Mouse (Mus musculus) ES-CJ7 (cell line): ENCODE measurements at regions not wholly inside any gene's neighbourhood (a gene's known extent, or its start where the extent isn't known, plus 50 kb on each side); places are given as distances from the start of the nearest gene placed in this dataset.
A peak's percentile ranks its signal among the peaks of the same experiment; 100 is the strongest.

Experiments
- DNase-seq: peaks from one replicate; pipeline ENCODE4 v3.0.0; 2011; ENCODE audit warnings: low read depth, low spot score

DNA sequence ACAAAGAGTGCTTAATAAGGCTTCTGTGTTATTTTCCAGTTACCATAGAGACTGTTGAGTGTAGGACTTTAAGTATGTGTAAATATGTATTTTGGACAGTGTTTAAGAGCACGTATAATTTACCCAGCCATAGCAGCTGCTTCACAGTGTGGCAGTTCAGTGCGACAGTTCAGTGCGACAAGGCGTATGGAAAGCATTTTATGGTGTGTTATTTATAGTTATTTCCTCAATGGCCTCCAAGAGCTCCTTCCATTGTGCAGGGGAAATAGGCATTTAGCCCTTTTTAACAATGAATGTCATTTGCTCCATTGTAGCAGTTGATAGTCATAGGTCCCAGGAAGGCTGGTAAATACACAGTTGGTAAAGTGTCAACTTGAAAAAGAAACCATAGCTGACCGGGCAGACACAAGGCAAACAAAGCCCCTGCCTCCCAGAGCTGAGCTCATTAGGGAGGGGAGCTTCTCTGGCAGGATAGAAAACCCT lies 275.1 kb upstream of the Dynlrb2 start:
- no peak for DNase-seq

DNA sequence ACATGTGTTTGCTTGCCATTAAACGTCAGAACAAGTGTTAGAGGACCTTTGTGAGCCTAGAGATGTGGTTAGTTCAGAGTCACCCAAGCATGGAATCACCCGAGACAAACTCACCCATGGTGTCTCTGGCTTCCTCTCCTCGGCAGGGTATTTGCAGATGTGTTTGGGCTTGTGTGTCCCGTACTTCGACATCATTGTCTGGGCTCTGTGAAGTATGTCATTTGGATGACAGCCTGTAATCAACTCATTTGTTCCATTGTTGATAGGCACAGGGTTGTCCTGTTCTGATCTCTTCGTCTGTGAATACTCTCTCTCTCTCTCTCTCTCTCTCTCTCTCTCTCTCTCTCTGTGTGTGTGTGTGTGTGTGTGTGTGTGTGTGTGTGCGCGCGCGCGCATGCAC lies 277.8 kb upstream of the Dynlrb2 start:
- DNase-seq: no peak

DNA sequence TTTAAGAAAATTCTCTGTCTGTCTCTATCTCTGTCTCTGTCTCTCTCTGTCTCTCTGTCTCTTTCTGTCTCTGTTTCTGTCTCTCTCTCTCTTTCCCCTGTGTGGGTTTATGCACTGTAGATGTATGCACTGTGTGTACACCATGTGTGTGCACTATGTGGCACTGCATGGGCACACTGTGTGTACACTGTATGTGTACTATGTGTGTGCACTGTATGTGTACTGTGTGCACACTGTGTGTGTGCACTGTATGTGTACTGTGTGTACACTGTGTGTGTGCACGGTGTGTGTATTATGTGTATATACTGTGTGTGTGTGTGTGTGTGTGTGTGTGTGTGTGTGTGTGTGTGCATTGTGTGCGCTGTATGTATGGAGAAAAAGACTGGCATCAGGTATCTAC lies 281.5 kb upstream of the Dynlrb2 start:
- DNase-seq: no peak

DNA sequence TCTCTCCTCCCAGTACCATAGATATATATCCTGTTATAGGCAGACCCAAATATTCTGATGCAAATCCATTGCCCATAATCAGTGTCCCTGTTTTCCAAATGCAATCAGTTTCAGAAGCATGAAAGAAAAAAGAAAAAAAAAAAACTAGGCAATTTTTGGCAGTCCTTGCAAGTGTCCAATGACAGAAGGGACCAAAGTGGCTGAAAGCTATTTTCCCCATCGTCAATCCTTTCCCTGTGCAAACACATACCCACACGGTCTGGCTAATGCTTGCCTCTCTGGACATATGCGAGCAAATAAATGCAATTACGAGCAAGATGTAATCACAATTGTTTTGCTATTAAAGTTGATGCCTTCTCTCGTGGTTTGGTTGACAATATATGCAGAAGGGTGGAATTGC lies 288.9 kb upstream of the Dynlrb2 start:
- no peak for DNase-seq

DNA sequence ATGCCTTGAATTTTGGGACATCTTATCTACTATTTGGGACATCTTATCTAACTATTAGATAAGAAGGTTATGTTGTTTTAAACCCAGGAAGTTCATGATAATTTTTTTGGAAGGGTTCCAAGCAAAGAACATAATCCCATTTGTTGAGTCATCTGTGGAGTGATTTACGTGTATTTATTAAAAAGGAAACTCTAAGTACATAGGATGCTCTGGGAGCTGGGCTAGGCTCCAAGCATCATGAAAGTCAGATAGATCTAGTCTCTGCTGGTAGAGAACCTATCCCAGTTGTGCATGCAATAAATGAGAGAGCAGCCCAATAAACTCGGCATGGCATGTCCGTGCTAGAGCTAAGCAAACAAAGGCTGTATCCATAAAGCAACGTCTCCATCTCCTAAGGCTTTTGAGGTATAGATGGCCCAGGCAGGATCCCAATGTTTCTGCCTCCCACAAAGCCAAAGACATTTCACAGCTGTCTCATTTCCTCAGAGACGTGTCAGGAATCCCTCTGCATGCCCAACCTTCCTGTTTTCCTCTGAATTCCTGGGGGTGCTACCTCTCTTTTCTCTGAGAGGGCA lies 289.4 kb upstream of the Dynlrb2 start:
- DNase-seq: no peak

DNA sequence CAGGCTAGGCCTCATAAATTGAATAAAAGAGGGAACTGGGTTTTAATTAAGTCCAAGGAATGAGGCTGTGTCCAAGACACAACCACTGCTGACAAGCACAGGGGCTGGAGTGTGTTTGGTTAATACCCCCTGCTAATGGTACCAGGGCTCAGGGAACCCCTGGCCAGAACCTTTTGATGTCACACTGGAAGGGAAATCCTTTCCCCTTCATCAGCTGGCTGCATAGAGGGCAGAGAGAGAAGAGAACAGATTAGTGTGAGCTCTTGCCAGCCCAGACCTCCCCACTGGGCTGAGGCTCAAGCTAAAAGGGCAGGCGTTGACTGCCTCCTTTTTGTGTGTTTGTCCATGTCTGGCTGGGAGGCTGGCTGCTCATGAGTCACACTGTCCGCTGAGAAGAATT lies 301.1 kb upstream of the Dynlrb2 start:
- DNase-seq: no peak

DNA sequence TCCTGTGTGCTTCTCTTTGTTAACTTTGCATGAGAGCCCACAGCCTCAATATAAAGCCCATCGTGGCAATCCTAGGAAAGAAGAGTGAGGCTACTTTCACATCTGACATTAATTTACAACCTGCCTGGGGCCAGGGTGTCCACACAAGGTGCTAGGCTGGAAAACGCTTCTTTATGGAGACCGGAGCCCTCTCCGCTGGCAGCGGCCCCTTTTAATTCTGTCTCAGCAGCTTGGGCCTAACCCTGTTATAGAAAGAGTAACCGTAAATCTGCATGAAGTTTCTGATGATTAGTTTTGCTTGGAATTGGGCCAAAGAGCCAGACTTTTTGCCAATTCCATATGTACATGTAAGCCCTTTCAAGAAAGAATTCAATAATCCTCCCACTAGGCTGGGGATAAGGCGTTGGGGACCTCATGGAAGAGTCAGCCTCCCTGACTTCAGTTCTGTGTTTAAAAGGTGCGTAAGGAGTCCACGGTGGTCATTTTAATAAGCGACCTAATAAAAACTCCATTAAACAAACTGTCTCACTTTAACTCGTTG lies 304.2 kb upstream of the Dynlrb2 start:
- no peak for DNase-seq

DNA sequence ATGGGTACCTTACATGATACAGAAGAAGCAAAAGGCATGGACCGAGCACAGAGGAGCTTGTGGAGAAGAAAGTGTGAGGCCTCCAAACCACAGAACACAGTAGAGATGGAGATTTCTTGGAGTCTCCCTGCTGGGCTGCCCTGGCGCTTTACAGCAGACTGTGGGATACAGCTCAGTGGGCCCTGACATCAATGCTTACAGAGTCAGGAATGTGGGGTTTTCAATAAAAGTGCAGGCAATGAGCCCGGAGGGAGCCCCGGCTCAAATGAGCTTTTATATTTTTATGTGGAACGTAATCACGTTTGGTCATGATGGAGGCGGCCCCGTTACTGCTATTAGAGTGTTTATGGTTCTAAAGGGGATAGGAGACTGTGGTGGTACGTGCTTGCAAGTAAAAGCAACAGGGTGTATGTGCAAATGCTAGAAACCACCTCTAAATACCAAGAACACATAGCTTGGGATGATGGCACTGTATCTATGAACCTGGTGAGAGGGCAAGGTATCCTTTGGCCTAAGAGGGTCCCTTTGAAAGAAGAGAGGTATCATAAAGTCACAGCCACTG lies 308.1 kb upstream of the Dynlrb2 start:
- DNase-seq: no peak

DNA sequence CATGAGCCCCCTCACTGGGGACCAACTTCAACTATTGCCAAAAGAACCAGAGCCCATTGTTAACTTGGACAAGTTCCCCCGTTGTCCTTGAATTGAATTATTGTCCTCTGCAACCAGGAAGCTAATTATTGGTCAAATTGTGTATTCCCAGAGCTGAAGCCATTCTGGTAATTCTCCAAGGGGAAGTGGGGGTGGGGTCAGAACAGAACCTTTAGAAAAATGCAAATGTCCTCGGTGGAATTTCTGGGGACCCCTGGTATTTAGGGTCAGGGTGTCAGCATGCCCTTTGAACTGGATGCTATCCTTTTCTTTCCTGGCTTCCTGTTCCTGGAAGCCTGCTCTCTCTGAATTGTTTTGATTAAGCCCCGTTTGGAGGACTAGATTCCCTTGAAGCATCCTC lies 312.7 kb upstream of the Dynlrb2 start:
- DNase-seq: no peak

DNA sequence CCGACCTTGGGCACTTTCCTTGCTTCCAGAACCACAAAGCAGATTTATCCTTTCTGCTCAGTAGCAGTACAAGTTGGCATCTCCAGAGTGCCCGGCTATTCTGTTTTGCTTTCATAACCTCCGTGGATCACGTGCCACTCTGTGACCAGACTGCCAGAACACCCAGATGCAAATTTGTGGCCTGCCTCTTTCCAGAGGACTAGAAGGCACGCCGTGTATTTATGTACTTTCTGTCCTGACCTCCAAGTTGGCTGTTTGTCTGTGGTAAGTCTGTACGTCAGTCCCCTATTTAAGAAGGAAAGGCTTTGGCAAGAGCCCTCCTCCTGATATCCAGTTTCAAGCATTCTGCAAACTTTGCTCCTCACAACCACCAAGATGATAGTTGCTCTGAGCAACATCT lies 319.6 kb upstream of the Dynlrb2 start:
- DNase-seq: no peak

DNA sequence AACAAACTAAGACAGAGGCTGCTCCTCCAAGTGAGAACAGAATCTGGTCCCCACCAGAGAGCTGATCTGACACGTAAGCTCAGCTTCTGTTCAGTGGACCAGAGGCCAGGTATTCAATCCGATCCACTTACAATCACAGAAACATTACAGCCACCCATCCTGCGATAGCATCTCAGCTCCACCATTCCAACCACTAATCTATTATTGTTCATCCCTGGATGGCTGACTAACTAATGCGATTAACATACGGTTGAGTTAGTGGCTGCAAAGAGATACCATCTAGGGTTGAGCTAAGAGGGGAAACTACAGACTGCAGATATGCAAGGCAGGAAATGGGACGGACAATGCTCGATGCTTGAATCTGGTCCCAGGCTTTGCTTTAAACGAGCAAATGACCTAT lies 320.5 kb upstream of the Dynlrb2 start:
- no peak for DNase-seq

DNA sequence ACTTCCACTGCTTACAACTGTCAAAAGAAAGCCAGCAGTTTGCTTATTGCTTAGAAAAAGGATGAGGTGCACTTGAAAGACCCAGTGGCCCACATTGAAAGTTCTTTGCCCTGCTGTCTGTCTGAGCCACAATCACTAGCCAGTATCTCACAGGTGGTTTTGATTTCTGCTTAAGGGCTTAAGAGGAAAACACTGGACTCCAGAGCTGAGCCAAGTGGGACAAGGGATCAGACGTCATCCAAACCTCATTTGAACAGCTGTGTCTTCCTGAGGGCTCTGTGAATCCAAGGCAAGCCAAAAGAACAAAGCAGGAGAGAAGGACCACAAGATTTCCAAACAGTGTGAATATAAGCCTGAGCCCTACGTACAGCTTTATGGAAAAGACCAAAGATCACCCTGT lies 326.8 kb upstream of the Dynlrb2 start:
- no peak for DNase-seq

DNA sequence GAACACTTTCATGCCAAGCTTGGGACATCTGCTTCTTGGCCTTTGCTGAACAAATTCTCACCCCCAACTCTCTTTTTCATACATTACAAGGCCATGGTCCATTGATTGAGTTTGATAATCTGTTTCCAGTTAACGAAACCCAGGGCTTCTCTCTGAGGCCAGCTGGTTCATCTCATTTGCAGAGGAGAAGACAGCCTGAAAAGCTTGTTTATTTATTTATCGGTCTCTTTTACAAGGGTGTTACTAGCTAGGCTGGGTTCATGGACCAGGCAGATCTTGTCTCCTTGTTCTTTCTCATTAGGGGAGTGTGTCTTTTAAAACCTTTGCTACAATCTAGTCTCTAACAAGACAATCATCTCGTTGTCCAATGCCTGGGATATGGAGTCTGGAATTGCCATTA lies 329.9 kb upstream of the Dynlrb2 start:
- no peak for DNase-seq

DNA sequence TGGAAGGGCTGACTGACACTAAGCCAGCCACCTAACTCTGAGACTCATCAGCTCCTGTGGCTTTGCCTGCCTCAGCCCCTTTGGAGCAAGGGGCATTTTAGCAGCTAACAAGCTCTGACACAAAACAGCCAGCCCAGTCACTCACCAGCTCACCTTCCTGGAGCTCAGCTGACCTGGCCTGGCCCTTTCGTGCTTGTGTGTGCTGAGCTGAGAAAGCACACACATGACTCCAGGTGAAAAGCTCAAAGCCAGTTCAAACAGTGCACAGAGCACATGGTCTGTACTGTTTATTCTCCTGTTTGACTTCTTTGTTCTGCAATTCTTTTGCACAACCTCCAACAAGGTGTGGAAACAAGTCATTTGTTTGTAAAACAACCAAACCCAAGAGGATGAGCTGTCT lies 330.8 kb upstream of the Dynlrb2 start:
- DNase-seq: no peak

DNA sequence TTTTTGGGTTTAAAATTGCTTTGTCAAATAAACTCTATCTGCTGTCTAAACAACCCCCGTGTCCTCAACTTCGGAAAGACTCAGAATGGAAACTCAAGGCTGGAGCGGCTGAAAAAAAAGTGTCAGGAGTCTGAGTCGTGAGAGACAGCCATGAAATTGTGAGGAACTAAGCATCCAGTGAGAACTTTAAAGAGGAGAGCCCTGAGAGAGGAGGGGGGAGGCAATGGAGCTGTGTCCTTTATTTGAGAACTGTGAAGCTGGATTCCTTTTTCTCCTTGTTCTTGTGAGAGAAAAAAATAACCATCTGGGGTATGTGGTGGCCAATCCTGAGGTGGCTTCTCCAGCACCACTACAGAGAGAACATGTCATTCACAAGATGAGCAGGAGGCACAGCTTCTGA lies 336.9 kb upstream of the Dynlrb2 start:
- DNase-seq: no peak

DNA sequence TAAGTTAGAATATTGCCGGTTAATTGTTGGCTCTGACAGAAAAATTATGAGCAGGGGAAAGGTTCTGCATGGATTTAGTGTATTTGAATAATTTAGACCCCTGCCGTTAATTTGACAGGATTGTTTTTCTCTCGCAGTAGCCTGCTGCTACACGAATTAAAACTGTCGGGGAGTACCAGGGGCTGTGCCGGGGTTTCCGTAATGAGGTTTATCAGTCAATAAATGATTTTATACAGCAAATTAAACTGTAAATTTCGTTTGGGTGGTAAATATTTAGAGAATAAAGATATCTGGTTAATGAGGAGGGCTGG lies 339.8 kb upstream of the Dynlrb2 start:
- DNase-seq: no peak

DNA sequence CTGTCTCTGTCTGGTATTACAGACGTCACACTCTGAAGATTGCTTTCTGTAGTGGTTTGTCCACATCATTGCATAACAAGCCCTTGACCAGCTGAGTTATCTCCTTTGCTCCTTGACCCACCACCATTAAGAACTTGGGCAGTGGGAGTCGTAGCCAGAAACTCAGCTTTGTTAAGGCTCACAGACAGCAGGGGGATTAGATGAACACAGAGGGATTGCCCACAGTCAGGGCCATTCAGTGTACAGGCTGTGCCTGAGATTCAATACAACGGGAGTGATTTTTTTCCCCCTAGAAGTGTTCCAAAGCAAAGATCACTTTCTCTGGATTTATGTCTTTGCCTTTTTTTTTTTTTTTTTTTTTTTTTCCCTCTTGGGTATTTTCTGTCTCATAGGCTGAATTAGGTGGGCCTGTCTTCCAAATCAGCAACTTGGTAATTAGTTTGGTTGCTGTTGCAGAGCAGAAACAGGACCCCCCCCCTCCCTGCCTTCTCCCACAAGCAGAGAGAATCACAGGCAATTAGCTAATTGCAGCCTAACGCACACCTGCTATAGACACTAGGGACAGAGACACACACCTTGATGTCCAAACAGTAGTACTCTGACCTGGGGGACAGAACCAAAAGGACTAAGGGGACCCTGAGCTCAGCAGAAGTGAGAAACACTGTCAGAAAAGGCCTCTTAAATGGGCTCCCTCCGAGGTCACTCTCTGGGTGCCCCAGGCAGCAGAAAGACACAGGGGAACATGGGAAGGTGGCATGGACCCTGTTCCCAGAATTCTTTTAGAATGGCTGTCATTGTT lies 340.4 kb upstream of the Dynlrb2 start:
- no peak for DNase-seq

DNA sequence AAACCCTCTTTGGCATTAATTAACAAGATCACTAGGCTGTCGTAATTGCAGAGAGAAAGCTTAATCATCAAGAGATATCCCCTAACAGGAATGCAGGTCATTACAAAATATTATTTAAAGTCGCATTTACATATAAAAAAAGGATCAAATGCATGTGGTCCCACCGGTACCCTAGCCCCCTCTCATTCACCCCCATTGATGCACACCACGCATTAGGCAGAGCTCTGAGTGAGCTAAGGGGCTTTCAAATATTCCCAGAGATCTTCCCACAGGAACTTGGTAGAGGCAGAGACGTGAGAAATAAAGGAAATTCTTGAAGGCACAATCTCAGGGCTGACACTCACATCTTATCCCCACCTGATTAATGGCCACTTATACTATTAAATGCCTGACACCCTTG lies 343.8 kb upstream of the Dynlrb2 start:
- no peak for DNase-seq

DNA sequence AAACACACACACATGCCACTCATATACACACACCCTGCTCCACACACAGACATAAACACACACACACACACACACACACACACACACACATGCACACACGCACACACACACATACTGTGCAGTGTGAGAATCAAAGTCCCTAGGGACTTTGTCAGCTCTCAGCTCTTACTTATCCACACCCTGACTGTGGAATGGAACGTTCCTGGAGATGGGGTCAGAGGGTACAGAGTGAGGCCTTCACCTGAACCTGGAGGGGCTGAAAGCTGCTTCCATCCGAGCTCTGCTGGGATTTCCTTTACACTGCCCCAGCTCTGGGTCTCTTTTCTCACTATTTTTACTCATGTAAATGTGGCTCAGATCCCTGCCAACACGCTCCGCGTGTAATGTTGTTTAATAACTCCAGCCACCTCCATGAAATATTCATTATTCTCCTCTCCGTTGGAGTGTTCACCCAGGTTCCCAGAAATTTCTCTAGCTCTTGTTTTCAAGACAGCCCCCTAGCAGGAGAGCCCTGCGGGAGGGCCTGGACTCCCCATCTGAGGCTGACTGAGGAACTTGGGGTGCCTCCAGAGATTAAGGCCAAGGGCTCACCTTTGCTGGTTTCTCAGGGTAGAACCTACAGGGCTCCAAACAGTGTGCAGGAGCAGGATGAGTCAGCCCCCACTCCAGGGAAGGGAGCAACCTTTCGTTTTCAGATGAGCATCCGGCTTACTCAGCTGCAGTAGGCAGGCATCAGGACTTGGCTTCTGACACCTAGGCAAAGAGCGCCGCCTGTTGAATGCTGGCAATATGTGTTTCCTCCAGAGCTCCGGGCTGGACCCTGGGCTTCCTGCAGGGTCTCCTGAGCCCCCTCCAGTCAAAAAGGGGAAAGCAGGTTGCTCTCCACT lies 360.8 kb upstream of the Dynlrb2 start:
- peak; percentile 12 for DNase-seq

DNA sequence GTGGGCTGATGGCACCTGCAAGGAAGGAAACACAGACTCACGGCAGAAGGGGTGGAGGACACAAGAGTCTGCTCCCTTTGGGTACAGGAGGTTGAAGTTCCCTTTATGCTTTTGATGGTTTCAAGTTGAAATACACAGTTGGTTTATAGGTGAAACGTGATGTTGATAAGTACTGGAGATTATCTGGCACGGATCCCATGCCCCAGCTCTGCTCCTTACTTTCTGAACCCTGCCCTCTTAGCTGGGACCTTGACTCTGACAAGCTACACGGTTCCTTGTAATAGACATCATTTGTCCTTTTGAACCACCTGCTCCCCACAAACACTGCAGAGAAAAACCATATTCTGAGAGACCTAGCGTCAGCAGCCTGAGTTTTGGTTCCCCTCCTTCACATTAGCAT lies 363.4 kb upstream of the Dynlrb2 start:
- no peak for DNase-seq

DNA sequence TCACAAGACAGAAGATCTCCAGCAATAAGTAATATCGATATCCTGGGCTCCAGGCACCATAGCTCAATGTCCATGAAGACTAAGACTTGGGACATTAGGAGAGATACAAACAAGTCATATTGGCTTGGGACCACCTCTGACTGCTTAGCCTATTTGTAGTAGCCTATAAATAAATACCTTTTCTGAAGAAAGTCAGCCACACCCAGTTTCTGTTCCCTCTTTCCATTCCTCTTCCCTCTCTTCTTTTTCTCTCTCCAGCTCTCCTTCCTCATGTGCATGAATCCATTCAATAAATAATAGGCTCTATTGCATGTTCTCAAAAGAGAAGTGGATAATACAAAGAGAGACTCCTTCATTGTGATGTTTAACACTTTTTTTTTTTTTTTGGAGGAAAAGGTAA lies 364.8 kb upstream of the Dynlrb2 start:
- no peak for DNase-seq

DNA sequence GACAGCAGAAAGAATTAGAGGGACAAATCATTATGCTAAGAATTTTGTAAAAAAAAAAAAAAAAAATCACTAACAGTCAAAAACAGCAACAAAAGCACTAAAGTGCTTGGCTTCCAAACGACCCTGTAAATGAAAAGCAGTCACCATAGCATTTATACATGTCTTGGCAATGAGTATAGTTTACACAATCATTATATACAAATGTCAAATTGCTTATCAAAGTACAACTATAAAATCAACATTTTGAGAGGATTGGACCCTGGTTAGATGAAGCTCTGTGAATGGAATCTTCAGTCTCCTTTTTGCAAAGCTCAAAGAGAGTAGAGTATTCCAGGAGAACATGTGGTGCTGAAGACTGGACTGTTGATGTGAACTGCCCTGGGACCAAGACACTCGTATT lies 367.0 kb upstream of the Dynlrb2 start:
- DNase-seq: no peak
